Mouse (Mus musculus): ENCODE measurements around the gene Hykk. TPM values are rescaled to one million over a fixed set of nuclear protein-coding genes. Genes with fewer than 3 reads are reported as not detected.
A peak's percentile ranks its signal among the peaks of the same experiment; 100 is the strongest.

Gene Hykk
- polyA plus RNA-seq (2015; fragmentation: Nextera tagmentation; extraction: Ambion mirVana) = 3.1 and 3.7 TPM in 2 replicates

GRCm38 (mm10) chr9:54917010-54917677 lies at the start of gene Hykk:
TSS of gene Hykk (plus strand) at chr9:54917283.
- Histone ChIP-seq H3K4me3 (replicated peaks; ENCODE audit: low read length) (peak within 1 kb of the TSS; percentile 59), H3K9me3 (replicated peaks; ENCODE audit: control insufficient read depth, low read length) (0 out of 2 replicates have a peak, but pooled peaks cover 6% of the 10 kb centered on the region), H3K36me3 (ENCODE audit: control insufficient read depth, insufficient read depth, low read length) (0 out of 2 replicates have a peak, but pooled peaks cover 3% of the 10 kb centered on the region), H3K27ac (ENCODE audit: low read length) (peak within 1 kb of the TSS; percentile 5), H3K9ac (ENCODE audit: low read length) (peak within 1 kb of the TSS; percentile 77), H3K27me3 (ENCODE audit: control insufficient read depth, insufficient read depth, low read length) (no peaks in the 10 kb centered on the region), H3K4me1 (ENCODE audit: control insufficient read depth, insufficient read depth, low read length) (peaks cover 6% of the 10 kb centered on the region; the same call in 1 of the 2 replicates), H3K4me2 (ENCODE audit: low read depth, low read length) (peak within 1 kb of the TSS; percentile 75)
- peak; percentile 98 for ATAC-seq (ENCODE audit: insufficient read depth, low FRiP score)
- under 1% methylated on average over 34 of the region's 34 CpGs for WGBS

GRCm38 (mm10) chr9:54878759-54879158 lies 38.3 kb upstream of the Hykk start:
- Histone ChIP-seq H3K4me1 (ENCODE audit: control insufficient read depth, insufficient read depth, low read length) (no peaks in the 10 kb centered on the region), H3K9me3 (replicated peaks; ENCODE audit: control insufficient read depth, low read length) (no peaks in the 10 kb centered on the region), H3K4me3 (replicated peaks; ENCODE audit: low read length) (no peak overlapping the region), H3K27ac (ENCODE audit: low read length) (no peak overlapping the region), H3K27me3 (ENCODE audit: control insufficient read depth, insufficient read depth, low read length) (no peaks in the 10 kb centered on the region), H3K9ac (ENCODE audit: low read length) (no peak overlapping the region), H3K4me2 (ENCODE audit: low read depth, low read length) (no peak overlapping the region), H3K36me3 (ENCODE audit: control insufficient read depth, insufficient read depth, low read length) (peaks cover 10% of the 10 kb centered on the region)
- 100% methylated on average over 1 of the region's 1 CpGs for WGBS
- no peak for ATAC-seq (ENCODE audit: insufficient read depth, low FRiP score)

GRCm38 (mm10) chr9:54892111-54892510 lies 25.0 kb upstream of the Hykk start:
- H3K9ac ChIP-seq (ENCODE audit: low read length) = no peak overlapping the region
- WGBS = 81% methylated on average over 4 of the region's 4 CpGs
- ATAC-seq (ENCODE audit: insufficient read depth, low FRiP score) = no peak
- H3K4me1 ChIP-seq (ENCODE audit: control insufficient read depth, insufficient read depth, low read length) = no peaks in the 10 kb centered on the region
- H3K9me3 ChIP-seq (replicated peaks; ENCODE audit: control insufficient read depth, low read length) = no peaks in the 10 kb centered on the region
- H3K36me3 ChIP-seq (ENCODE audit: control insufficient read depth, insufficient read depth, low read length) = peaks cover 13% of the 10 kb centered on the region
- H3K27ac ChIP-seq (ENCODE audit: low read length) = no peak overlapping the region
- no peaks in the 10 kb centered on the region for H3K27me3 ChIP-seq (ENCODE audit: control insufficient read depth, insufficient read depth, low read length)
- no peak overlapping the region for H3K4me2 ChIP-seq (ENCODE audit: low read depth, low read length)
- H3K4me3 ChIP-seq (replicated peaks; ENCODE audit: low read length) = no peak overlapping the region

- no peak overlapping the region for H3K27ac ChIP-seq (ENCODE audit: low read length)
- H3K36me3 ChIP-seq (ENCODE audit: control insufficient read depth, insufficient read depth, low read length) = peaks cover 12% of the 10 kb centered on the region
- no peak overlapping the region for H3K4me3 ChIP-seq (replicated peaks; ENCODE audit: low read length)
- H3K9me3 ChIP-seq (replicated peaks; ENCODE audit: control insufficient read depth, low read length) = no peaks in the 10 kb centered on the region
- 82% methylated on average over 3 of the region's 3 CpGs for WGBS
- ATAC-seq (ENCODE audit: insufficient read depth, low FRiP score) = no peak
- no peak overlapping the region for H3K4me2 ChIP-seq (ENCODE audit: low read depth, low read length)
- no peaks in the 10 kb centered on the region for H3K27me3 ChIP-seq (ENCODE audit: control insufficient read depth, insufficient read depth, low read length)
- no peaks in the 10 kb centered on the region for H3K4me1 ChIP-seq (ENCODE audit: control insufficient read depth, insufficient read depth, low read length)
- no peak overlapping the region for H3K9ac ChIP-seq (ENCODE audit: low read length)
Measured at GRCm38 (mm10) chr9:54897097-54897496, 20.0 kb upstream of the Hykk start.

GRCm38 (mm10) chr9:54909446-54909845 lies 7.6 kb upstream of the Hykk start:
- no peaks in the 10 kb centered on the region for H3K4me1 ChIP-seq (ENCODE audit: control insufficient read depth, insufficient read depth, low read length)
- no peak overlapping the region for H3K9ac ChIP-seq (ENCODE audit: low read length)
- peaks cover 4% of the 10 kb centered on the region for H3K36me3 ChIP-seq (ENCODE audit: control insufficient read depth, insufficient read depth, low read length)
- 59% methylated on average over 5 of the region's 5 CpGs for WGBS
- H3K4me3 ChIP-seq (replicated peaks; ENCODE audit: low read length) = no peak overlapping the region
- H3K9me3 ChIP-seq (replicated peaks; ENCODE audit: control insufficient read depth, low read length) = no peaks in the 10 kb centered on the region
- no peak overlapping the region for H3K27ac ChIP-seq (ENCODE audit: low read length)
- no peak for ATAC-seq (ENCODE audit: insufficient read depth, low FRiP score)
- H3K27me3 ChIP-seq (ENCODE audit: control insufficient read depth, insufficient read depth, low read length) = no peaks in the 10 kb centered on the region
- no peak overlapping the region for H3K4me2 ChIP-seq (ENCODE audit: low read depth, low read length)

- H3K4me3 ChIP-seq (replicated peaks; ENCODE audit: low read length) = no peak overlapping the region
- 0 out of 2 replicates have a peak, but pooled peaks cover 6% of the 10 kb centered on the region for H3K9me3 ChIP-seq (replicated peaks; ENCODE audit: control insufficient read depth, low read length)
- no peaks in the 10 kb centered on the region for H3K27me3 ChIP-seq (ENCODE audit: control insufficient read depth, insufficient read depth, low read length)
- peaks cover 4% of the 10 kb centered on the region; the same call in 1 of the 2 replicates for H3K36me3 ChIP-seq (ENCODE audit: control insufficient read depth, insufficient read depth, low read length)
- no peak for ATAC-seq (ENCODE audit: insufficient read depth, low FRiP score)
- no peak overlapping the region for H3K27ac ChIP-seq (ENCODE audit: low read length)
- no peak overlapping the region for H3K9ac ChIP-seq (ENCODE audit: low read length)
- 58% methylated on average over 7 of the region's 7 CpGs for WGBS
- H3K4me2 ChIP-seq (ENCODE audit: low read depth, low read length) = no peak overlapping the region
- peaks cover 6% of the 10 kb centered on the region; the same call in 1 of the 2 replicates for H3K4me1 ChIP-seq (ENCODE audit: control insufficient read depth, insufficient read depth, low read length)
Measured at GRCm38 (mm10) chr9:54915576-54915975, 1.5 kb upstream of the Hykk start.

- Histone ChIP-seq H3K9ac (ENCODE audit: low read length) (no peak overlapping the region), H3K27ac (ENCODE audit: low read length) (no peak overlapping the region), H3K4me3 (replicated peaks; ENCODE audit: low read length) (peak overlapping the region; percentile 59), H3K4me1 (ENCODE audit: control insufficient read depth, insufficient read depth, low read length) (peaks cover 6% of the 10 kb centered on the region; the same call in 1 of the 2 replicates), H3K27me3 (ENCODE audit: control insufficient read depth, insufficient read depth, low read length) (no peaks in the 10 kb centered on the region), H3K4me2 (ENCODE audit: low read depth, low read length) (peak overlapping the region; percentile 75), H3K36me3 (ENCODE audit: control insufficient read depth, insufficient read depth, low read length) (peaks cover 4% of the 10 kb centered on the region; the same call in 1 of the 2 replicates), H3K9me3 (replicated peaks; ENCODE audit: control insufficient read depth, low read length) (0 out of 2 replicates have a peak, but pooled peaks cover 6% of the 10 kb centered on the region)
- 67% methylated on average over 8 of the region's 8 CpGs for whole genome bisulfite sequencing
- no peak for ATAC-seq (ENCODE audit: insufficient read depth, low FRiP score)
Measured at GRCm38 (mm10) chr9:54916401-54916800, 682 bp upstream of the Hykk start.

- Histone ChIP-seq H3K4me1 (ENCODE audit: control insufficient read depth, insufficient read depth, low read length) (peaks cover 6% of the 10 kb centered on the region; the same call in 1 of the 2 replicates), H3K4me2 (ENCODE audit: low read depth, low read length) (peak overlapping the region; percentile 75), H3K9me3 (replicated peaks; ENCODE audit: control insufficient read depth, low read length) (0 out of 2 replicates have a peak, but pooled peaks cover 6% of the 10 kb centered on the region), H3K27ac (ENCODE audit: low read length) (no peak overlapping the region), H3K36me3 (ENCODE audit: control insufficient read depth, insufficient read depth, low read length) (peaks cover 8% of the 10 kb centered on the region; the same call in 1 of the 2 replicates), H3K9ac (ENCODE audit: low read length) (no peak overlapping the region), H3K27me3 (ENCODE audit: control insufficient read depth, insufficient read depth, low read length) (no peaks in the 10 kb centered on the region), H3K4me3 (replicated peaks; ENCODE audit: low read length) (no peak overlapping the region; the same call in 1 of the 2 replicates)
- WGBS = 68% methylated on average over 2 of the region's 2 CpGs
- no peak for ATAC-seq (ENCODE audit: insufficient read depth, low FRiP score)
Measured at GRCm38 (mm10) chr9:54918191-54918590, 1.1 kb downstream of the Hykk start.

GRCm38 (mm10) chr9:54918781-54919180 lies 1.7 kb downstream of the Hykk start:
- Histone ChIP-seq H3K27ac (ENCODE audit: low read length) (no peak overlapping the region), H3K9me3 (replicated peaks; ENCODE audit: control insufficient read depth, low read length) (0 out of 2 replicates have a peak, but pooled peaks cover 6% of the 10 kb centered on the region), H3K4me1 (ENCODE audit: control insufficient read depth, insufficient read depth, low read length) (peaks cover 6% of the 10 kb centered on the region; the same call in 1 of the 2 replicates), H3K36me3 (ENCODE audit: control insufficient read depth, insufficient read depth, low read length) (peaks cover 8% of the 10 kb centered on the region; the same call in 1 of the 2 replicates), H3K27me3 (ENCODE audit: control insufficient read depth, insufficient read depth, low read length) (no peaks in the 10 kb centered on the region), H3K4me3 (replicated peaks; ENCODE audit: low read length) (no peak overlapping the region), H3K9ac (ENCODE audit: low read length) (no peak overlapping the region), H3K4me2 (ENCODE audit: low read depth, low read length) (no peak overlapping the region)
- WGBS = 59% methylated on average over 5 of the region's 5 CpGs
- ATAC-seq (ENCODE audit: insufficient read depth, low FRiP score) = no peak

All from stomach, embryonic 16.5 days (tissue).